In genomic region chr2:162931123-162931673, GRCm38 (mm10) we compare ENCODE assay signal across 8 mouse cellular contexts. TPM values are rescaled to one million over a fixed set of nuclear protein-coding genes. Genes with fewer than 3 reads are reported as not detected.
DNase-seq lines count a peak whose midpoint lies in the region; ATAC-seq and TF ChIP-seq lines count a peak whose summit lies in the region.

Gene Srsf6, plus strand, starts transcription at chr2:162931528.

- peak; percentile 92 to 93 for DNase-seq in heart, postnatal 10 days
- DNase-seq in large intestine, adult 2 months (ENCODE audit: low read depth, low spot score): peak; percentile 76
- peak; percentile 92 for DNase-seq in liver, postnatal 0 days
- DNase-seq in testis, postnatal 10 days (ENCODE audit: low spot score): peak; percentile 95

- no peak for TF ChIP-seq CTCF in E14TG2a.4 (conservative IDR thresholded peaks at IDR 0.05; ENCODE audit: low read length)
- TF ChIP-seq CTCF in liver, postnatal 0 days (IDR thresholded peaks at IDR 0.05; ENCODE audit: low read depth): no peak

- peak within 1 kb of the TSS; percentile 95 for H3K4me3 ChIP-seq in E14TG2a.4 (replicated peaks; ENCODE audit: low read length)
- H3K4me3 ChIP-seq in forebrain, embryonic 13.5 days: peak within 1 kb of the TSS; percentile 86
- H3K4me3 ChIP-seq in liver, postnatal 0 days (ENCODE audit: low read depth, low read length): peak within 1 kb of the TSS; percentile 100
- peak within 1 kb of the TSS; percentile 100 for H3K4me3 ChIP-seq in neural tube, embryonic 14.5 days (ENCODE audit: low read depth, low read length)

- intact Hi-C loops in heart, postnatal 10 days (cut with DNase I): loop anchor here (2.0 kb wide), 1 partner anchor 86 kb away; the partner anchor contains the start of gene Ift52

- no peak for TF ChIP-seq EP300 in liver, postnatal 0 days (IDR thresholded peaks at IDR 0.05; ENCODE audit: low read depth)

- peak; percentile 93 for ATAC-seq in cerebellum, adult (ENCODE audit: insufficient number of reproducible peaks, low FRiP score, low TSS enrichment)
- peak; percentile 93 for ATAC-seq in forebrain, embryonic 13.5 days
- peak; percentile 95 for ATAC-seq in liver, postnatal 0 days
- ATAC-seq in neural tube, embryonic 14.5 days (ENCODE audit: low read depth): peak; percentile 91

- H3K36me3 ChIP-seq in E14TG2a.4 (ENCODE audit: insufficient read depth, low read length): peaks cover 37% of the 10 kb centered on the region
- peaks cover 31% of the 10 kb centered on the region for H3K36me3 ChIP-seq in forebrain, embryonic 13.5 days (ENCODE audit: poor library complexity, severe bottlenecking)
- H3K36me3 ChIP-seq in liver, postnatal 0 days (replicated peaks; ENCODE audit: insufficient read depth, low read length): peaks cover 28% of the 10 kb centered on the region
- peaks cover 28% of the 10 kb centered on the region for H3K36me3 ChIP-seq in neural tube, embryonic 14.5 days (ENCODE audit: control insufficient read depth, insufficient read depth, low read length)

- peak within 1 kb of the TSS; percentile 97 for H3K27ac ChIP-seq in forebrain, embryonic 13.5 days
- H3K27ac ChIP-seq in liver, postnatal 0 days (ENCODE audit: low read depth): peak within 1 kb of the TSS; percentile 99
- H3K27ac ChIP-seq in neural tube, embryonic 14.5 days (ENCODE audit: low read depth, low read length): peak within 1 kb of the TSS; percentile 100

- peak within 1 kb of the TSS; percentile 79 for H3K4me2 ChIP-seq in forebrain, embryonic 13.5 days
- H3K4me2 ChIP-seq in liver, postnatal 0 days (ENCODE audit: low read depth, low read length): peak within 1 kb of the TSS; percentile 96
- peak within 1 kb of the TSS; percentile 81 for H3K4me2 ChIP-seq in neural tube, embryonic 14.5 days (ENCODE audit: low read depth, low read length)

- no peaks in the 10 kb centered on the region for H3K9me3 ChIP-seq in E14TG2a.4 (ENCODE audit: low read length)
- no peaks in the 10 kb centered on the region for H3K9me3 ChIP-seq in forebrain, embryonic 13.5 days (replicated peaks)
- H3K9me3 ChIP-seq in liver, postnatal 0 days (ENCODE audit: low read length): no peaks in the 10 kb centered on the region
- H3K9me3 ChIP-seq in neural tube, embryonic 14.5 days (ENCODE audit: control insufficient read depth, low read length): no peaks in the 10 kb centered on the region

- peak within 1 kb of the TSS; percentile 100 for H3K9ac ChIP-seq in forebrain, embryonic 13.5 days
- H3K9ac ChIP-seq in liver, postnatal 0 days (replicated peaks): peak within 1 kb of the TSS; percentile 100
- peak within 1 kb of the TSS; percentile 100 for H3K9ac ChIP-seq in neural tube, embryonic 14.5 days (replicated peaks; ENCODE audit: low read depth, low read length)

- peaks cover 71% of the 10 kb centered on the region for H3K4me1 ChIP-seq in E14TG2a.4 (replicated peaks; ENCODE audit: low read depth, low read length)
- peaks cover 16% of the 10 kb centered on the region for H3K4me1 ChIP-seq in forebrain, embryonic 13.5 days
- peaks cover 15% of the 10 kb centered on the region for H3K4me1 ChIP-seq in liver, postnatal 0 days (ENCODE audit: insufficient read depth)
- H3K4me1 ChIP-seq in neural tube, embryonic 14.5 days (ENCODE audit: control insufficient read depth, insufficient read depth, low read length): peaks cover 14% of the 10 kb centered on the region; the same call in 1 of the 2 replicates

- no peaks in the 10 kb centered on the region for H3K27me3 ChIP-seq in E14TG2a.4 (ENCODE audit: insufficient read depth, low read length)
- H3K27me3 ChIP-seq in forebrain, embryonic 13.5 days: no peaks in the 10 kb centered on the region
- no peaks in the 10 kb centered on the region for H3K27me3 ChIP-seq in liver, postnatal 0 days (ENCODE audit: insufficient read depth, low read length)
- H3K27me3 ChIP-seq in neural tube, embryonic 14.5 days (ENCODE audit: control insufficient read depth, insufficient read depth, low read length): no peaks in the 10 kb centered on the region; the same call in 1 of the 2 replicates

- under 1% methylated on average over 43 of the region's 68 CpGs for WGBS in forebrain, embryonic 13.5 days
- WGBS in large intestine, adult 2 months: under 1% methylated on average over 68 of the region's 68 CpGs
- under 1% methylated on average over 52 of the region's 68 CpGs for WGBS in liver, postnatal 0 days (ENCODE audit: insufficient replicate concordance)
- under 1% methylated on average over 44 of the region's 68 CpGs for WGBS in neural tube, embryonic 14.5 days

RNA-seq across cellular contexts. Expression of gene Srsf6, which starts in this region (rescaled TPM):
- 212 and 238 TPM in 2 replicates for polyA plus RNA-seq in forebrain, embryonic 13.5 days (2015; fragmentation: Nextera tagmentation; extraction: Ambion mirVana)
- total RNA-seq in heart, postnatal 10 days (2021): 100 to 1,000 TPM; 115 to 127 TPM
- polyA plus RNA-seq in large intestine, adult 2 months (2012; rRNA removed): 57.5 and 68.3 TPM in 2 replicates
- polyA plus RNA-seq in liver, postnatal 0 days (2015; fragmentation: Nextera tagmentation; extraction: Ambion mirVana): 50.5 and 56.3 TPM in 2 replicates
- 127 and 141 TPM in 2 replicates for polyA plus RNA-seq in neural tube, embryonic 14.5 days (2014; fragmentation: Nextera tagmentation; extraction: Ambion mirVana)

Comparison
In these comparisons a context has a peak if more than half of its experiments do, and no peak if none do; other contexts are left out.
1. Peak in every context shown above with its lines: DNase-seq, ATAC-seq, H3K4me3 ChIP-seq and H3K27ac ChIP-seq.